Mouse (Mus musculus): ENCODE measurements around the gene Pbx2.
"Not testable (repeated sequence)": the region's sequence is repeated elsewhere in the genome, so short reads cannot be mapped to it uniquely, and the experiment has no call there.

Pbx2 gene

GRCm38 (mm10) chr17:34591029-34591993 lies at the start of gene Pbx2:
TSS of gene Pbx2 (plus strand) at chr17:34591266.
- in situ Hi-C loops (cut with MboI, MseI) = loop anchor here in 1 of 2 experiments (25.0 kb wide), 1 partner anchor 1671 kb away; the partner anchor contains the start of genes Rpp21 and Trim39

- in situ Hi-C loops (cut with MboI, MseI) = not testable (repeated sequence)
Measured at GRCm38 (mm10) chr17:34543567-34543966, 47.5 kb upstream of the Pbx2 start.

- in situ Hi-C loops (cut with MboI, MseI) = no loop called here
Measured at GRCm38 (mm10) chr17:34546797-34547196, 44.3 kb upstream of the Pbx2 start.

GRCm38 (mm10) chr17:34547601-34548000 lies 43.5 kb upstream of the Pbx2 start:
- in situ Hi-C loops (cut with MboI, MseI) = no loop called here

- in situ Hi-C loops (cut with MboI, MseI) = no loop called here
Measured at GRCm38 (mm10) chr17:34549156-34549555, 41.9 kb upstream of the Pbx2 start.

- in situ Hi-C loops (cut with MboI, MseI) = loop anchor here in 1 of 2 experiments (5.0 kb wide), 2 partner anchors 48 to 103 kb away; no protein-coding TSS in a partner anchor
Measured at GRCm38 (mm10) chr17:34549843-34550242, 41.2 kb upstream of the Pbx2 start.

GRCm38 (mm10) chr17:34555483-34555882 lies 35.6 kb upstream of the Pbx2 start:
- in situ Hi-C loops (cut with MboI, MseI) = no loop called here

- in situ Hi-C loops (cut with MboI, MseI) = no loop called here
Measured at GRCm38 (mm10) chr17:34556406-34556805, 34.7 kb upstream of the Pbx2 start.

- in situ Hi-C loops (cut with MboI, MseI) = no loop called here
Measured at GRCm38 (mm10) chr17:34557411-34557810, 33.7 kb upstream of the Pbx2 start.

GRCm38 (mm10) chr17:34559116-34559515 lies 31.9 kb upstream of the Pbx2 start:
- in situ Hi-C loops (cut with MboI, MseI) = no loop called here

- in situ Hi-C loops (cut with MboI, MseI) = loop anchor here in 1 of 2 experiments (10.0 kb wide), 2 partner anchors 155 to 415 kb away; partner anchors contain the start of gene H2-DMb2
Measured at GRCm38 (mm10) chr17:34559895-34560294, 31.2 kb upstream of the Pbx2 start.

- in situ Hi-C loops (cut with MboI, MseI) = loop anchor here in 1 of 2 experiments (10.0 kb wide), 2 partner anchors 154 to 416 kb away; partner anchors contain the start of gene H2-DMb2
Measured at GRCm38 (mm10) chr17:34560438-34560837, 30.6 kb upstream of the Pbx2 start.

GRCm38 (mm10) chr17:34561200-34561599 lies 29.9 kb upstream of the Pbx2 start:
- in situ Hi-C loops (cut with MboI, MseI) = loop anchor here in 1 of 2 experiments (10.0 kb wide), 2 partner anchors 154 to 416 kb away; partner anchors contain the start of gene H2-DMb2

GRCm38 (mm10) chr17:34562595-34562994 lies 28.5 kb upstream of the Pbx2 start:
- in situ Hi-C loops (cut with MboI, MseI) = loop anchor here in 1 of 2 experiments (10.0 kb wide), 2 partner anchors 152 to 418 kb away; partner anchors contain the start of gene H2-DMb2

GRCm38 (mm10) chr17:34563354-34563753 lies 27.7 kb upstream of the Pbx2 start:
- in situ Hi-C loops (cut with MboI, MseI) = loop anchor here in 1 of 2 experiments (10.0 kb wide), 2 partner anchors 151 to 419 kb away; partner anchors contain the start of gene H2-DMb2

GRCm38 (mm10) chr17:34564003-34564421 lies 27.1 kb upstream of the Pbx2 start, which contains the start of gene Notch4:
TSS of gene Notch4 (plus strand) at chr17:34564268.
- in situ Hi-C loops (cut with MboI, MseI) = loop anchor here in 1 of 2 experiments (10.0 kb wide), 2 partner anchors 151 to 419 kb away; partner anchors contain the start of gene H2-DMb2

- in situ Hi-C loops (cut with MboI, MseI) = loop anchor here in 1 of 2 experiments (10.0 kb wide), 2 partner anchors 150 to 420 kb away; partner anchors contain the start of gene H2-DMb2
Measured at GRCm38 (mm10) chr17:34564796-34565195, 26.3 kb upstream of the Pbx2 start.

- in situ Hi-C loops (cut with MboI, MseI) = loop anchor here in 1 of 2 experiments (10.0 kb wide), 2 partner anchors 147 to 423 kb away; partner anchors contain the start of gene H2-DMb2
Measured at GRCm38 (mm10) chr17:34567311-34567710, 23.8 kb upstream of the Pbx2 start.

GRCm38 (mm10) chr17:34568421-34568820 lies 22.6 kb upstream of the Pbx2 start:
- in situ Hi-C loops (cut with MboI, MseI) = loop anchor here in 1 of 2 experiments (10.0 kb wide), 2 partner anchors 146 to 424 kb away; partner anchors contain the start of gene H2-DMb2

- in situ Hi-C loops (cut with MboI, MseI) = loop anchor here in 1 of 2 experiments (10.0 kb wide), 2 partner anchors 145 to 425 kb away; partner anchors contain the start of gene H2-DMb2
Measured at GRCm38 (mm10) chr17:34569919-34570318, 21.1 kb upstream of the Pbx2 start.

- in situ Hi-C loops (cut with MboI, MseI) = no loop called here
Measured at GRCm38 (mm10) chr17:34571875-34572274, 19.2 kb upstream of the Pbx2 start.

GRCm38 (mm10) chr17:34572361-34572760 lies 18.7 kb upstream of the Pbx2 start:
- in situ Hi-C loops (cut with MboI, MseI) = no loop called here
